Mouse (Mus musculus) myocyte (in vitro differentiated cells): Measurements from ENCODE around the gene Prcd.

Source experiments
- SRF ChIP-seq: IDR thresholded peaks from one replicate; pipeline ENCODE4 v1.6.1; 2011; ENCODE audit warnings: low read depth; ENCODE audit not compliant: control insufficient read depth, insufficient read length
- USF1 ChIP-seq: IDR thresholded peaks from one replicate; pipeline ENCODE4 v1.6.1; 2011; ENCODE audit warnings: low read depth, mild to moderate bottlenecking, control low read depth, moderate library complexity

- no peak for TF ChIP-seq USF1
- no peak for TF ChIP-seq SRF
These were observed 18.6 kb downstream of the Prcd start for GRCm38 (mm10) chr11:116671845-116672434.
